Mouse (Mus musculus) lung, embryonic 15.5 days (tissue): Measurements from ENCODE around the gene Vav3. TPM values are rescaled to one million over a fixed set of nuclear protein-coding genes. Genes with fewer than 3 reads are reported as not detected.

Experiments
- ATAC-seq: fragments of 200-750 bp; cut with Nextera tagmentation; 2 replicates; pipeline ENCODE4 v1.8.0; 2017; ENCODE audit warnings: moderate number of reproducible peaks, borderline replicate concordance; ENCODE audit not compliant: low FRiP score, low TSS enrichment; ENCODE audit errors: extremely low read depth
- H3K27ac ChIP-seq: fragments of 300-500 bp; sonication (generic); 2 replicates; pipeline ENCODE4 v1.5.1; 2015; ENCODE audit warnings: moderate library complexity, mild to moderate bottlenecking, inconsistent platforms
- H3K27me3 ChIP-seq: fragments of 300-500 bp; sonication (generic); 2 replicates; pipeline ENCODE4 v1.6.1; 2015; ENCODE audit warnings: inconsistent platforms
- H3K36me3 ChIP-seq: fragments of 300-500 bp; sonication (generic); 2 replicates; pipeline ENCODE4 v1.6.1; 2015; ENCODE audit warnings: inconsistent platforms
- H3K4me1 ChIP-seq: fragments of 300-500 bp; sonication (generic); 2 replicates; pipeline ENCODE4 v1.6.1; 2015; ENCODE audit warnings: inconsistent platforms
- H3K4me2 ChIP-seq: fragments of 300-500 bp; sonication (generic); 2 replicates; pipeline ENCODE4 v1.6.1; 2015; ENCODE audit warnings: inconsistent platforms, mild to moderate bottlenecking, moderate library complexity
- H3K4me3 ChIP-seq: fragments of 300-500 bp; sonication (generic); 2 replicates; pipeline ENCODE4 v1.5.1; 2015; ENCODE audit warnings: mild to moderate bottlenecking, inconsistent platforms
- H3K9ac ChIP-seq: fragments of 300-500 bp; sonication (generic); 2 replicates; pipeline ENCODE4 v1.6.1; 2015; ENCODE audit warnings: inconsistent platforms
- H3K9me3 ChIP-seq: fragments of 300-500 bp; sonication (generic); 2 replicates; pipeline ENCODE4 v1.6.1; 2016; ENCODE audit warnings: inconsistent platforms
- WGBS: fragments of 180-500 bp; shearing (Covaris S2); methylation state at CpG from one replicate; pipeline ENCODE4 v1.1.7; 2015; 5-methylcytosine and 5-hydroxymethylcytosine counted together
- polyA plus RNA-seq: library from polyadenylated mRNA; unstranded; fragments of >200 nt; fragmentation: Nextera tagmentation; extraction: Ambion mirVana; gene quantifications from 2 replicates; pipeline ENCODE4 v1.2.1, GENCODE M21; 2015

Gene Vav3
- polyA plus RNA-seq, 1 experiment from 2014 or later, result 8.4 TPM

- ATAC-seq, result no peak
- Histone ChIP-seq H3K36me3 (no peaks in the 10 kb centered on the region), H3K27me3 (no peaks in the 10 kb centered on the region), H3K4me3 (no peak overlapping the region), H3K4me2 (no peak overlapping the region), H3K9ac (no peak overlapping the region), H3K27ac (no peak overlapping the region), H3K4me1 (no peaks in the 10 kb centered on the region), H3K9me3 (no peaks in the 10 kb centered on the region)
- WGBS, result 86% methylated on average over 1 of the region's 1 CpGs
Observed at GRCm38 (mm10) chr3:109672925-109673324, 332.5 kb downstream of the Vav3 start.

GRCm38 (mm10) chr3:109680281-109680680 lies 339.8 kb downstream of the Vav3 start:
- 82% methylated on average over 2 of the region's 2 CpGs for WGBS
- H3K27ac ChIP-seq, result no peak overlapping the region
- no peaks in the 10 kb centered on the region for H3K9me3 ChIP-seq
- no peak overlapping the region for H3K4me3 ChIP-seq
- H3K9ac ChIP-seq, result no peak overlapping the region
- H3K4me1 ChIP-seq, result no peaks in the 10 kb centered on the region
- no peak for ATAC-seq
- no peaks in the 10 kb centered on the region for H3K27me3 ChIP-seq
- H3K36me3 ChIP-seq, result no peaks in the 10 kb centered on the region
- H3K4me2 ChIP-seq, result no peak overlapping the region

GRCm38 (mm10) chr3:109681863-109682262 lies 341.4 kb downstream of the Vav3 start:
- Histone ChIP-seq H3K9ac (no peak overlapping the region), H3K9me3 (no peaks in the 10 kb centered on the region), H3K4me1 (no peaks in the 10 kb centered on the region), H3K4me3 (no peak overlapping the region), H3K4me2 (no peak overlapping the region), H3K27ac (no peak overlapping the region), H3K27me3 (no peaks in the 10 kb centered on the region), H3K36me3 (no peaks in the 10 kb centered on the region)
- WGBS, result 79% methylated on average over 5 of the region's 5 CpGs
- ATAC-seq, result no peak

- H3K4me1 ChIP-seq, result no peaks in the 10 kb centered on the region
- ATAC-seq, result no peak
- WGBS, result 58% methylated on average over 5 of the region's 5 CpGs
- no peaks in the 10 kb centered on the region for H3K27me3 ChIP-seq
- H3K9ac ChIP-seq, result no peak overlapping the region
- H3K9me3 ChIP-seq, result no peaks in the 10 kb centered on the region
- no peaks in the 10 kb centered on the region for H3K36me3 ChIP-seq
- no peak overlapping the region for H3K27ac ChIP-seq
- no peak overlapping the region for H3K4me2 ChIP-seq
- H3K4me3 ChIP-seq, result no peak overlapping the region
Observed at GRCm38 (mm10) chr3:109683608-109684295, 343.3 kb downstream of the Vav3 start.

GRCm38 (mm10) chr3:109690566-109690965 lies 350.1 kb downstream of the Vav3 start:
- Histone ChIP-seq H3K4me2 (no peak overlapping the region), H3K4me1 (no peaks in the 10 kb centered on the region), H3K36me3 (no peaks in the 10 kb centered on the region), H3K4me3 (no peak overlapping the region), H3K27me3 (no peaks in the 10 kb centered on the region), H3K27ac (no peak overlapping the region), H3K9me3 (no peaks in the 10 kb centered on the region), H3K9ac (no peak overlapping the region)
- WGBS, result 68% methylated on average over 2 of the region's 2 CpGs
- no peak for ATAC-seq

- no peak overlapping the region for H3K27ac ChIP-seq
- H3K27me3 ChIP-seq, result no peaks in the 10 kb centered on the region
- no peak overlapping the region for H3K4me2 ChIP-seq
- no peaks in the 10 kb centered on the region for H3K4me1 ChIP-seq
- WGBS, result 78% methylated on average over 3 of the region's 3 CpGs
- no peaks in the 10 kb centered on the region for H3K36me3 ChIP-seq
- no peak overlapping the region for H3K9ac ChIP-seq
- ATAC-seq, result no peak
- H3K9me3 ChIP-seq, result no peaks in the 10 kb centered on the region
- H3K4me3 ChIP-seq, result no peak overlapping the region
Observed at GRCm38 (mm10) chr3:109692613-109693012, 352.2 kb downstream of the Vav3 start.

- no peak for ATAC-seq
- H3K36me3 ChIP-seq, result no peaks in the 10 kb centered on the region
- H3K4me2 ChIP-seq, result no peak overlapping the region
- no peaks in the 10 kb centered on the region for H3K27me3 ChIP-seq
- 13% methylated on average over 1 of the region's 1 CpGs for WGBS
- H3K27ac ChIP-seq, result no peak overlapping the region
- H3K4me3 ChIP-seq, result no peak overlapping the region
- no peak overlapping the region for H3K9ac ChIP-seq
- no peaks in the 10 kb centered on the region for H3K9me3 ChIP-seq
- H3K4me1 ChIP-seq, result no peaks in the 10 kb centered on the region
Observed at GRCm38 (mm10) chr3:109701301-109701700, 360.8 kb downstream of the Vav3 start.

- WGBS, result 74% methylated on average over 2 of the region's 2 CpGs
- no peak overlapping the region for H3K4me2 ChIP-seq
- no peaks in the 10 kb centered on the region for H3K27me3 ChIP-seq
- ATAC-seq, result no peak
- H3K27ac ChIP-seq, result no peak overlapping the region
- H3K36me3 ChIP-seq, result no peaks in the 10 kb centered on the region
- H3K9ac ChIP-seq, result no peak overlapping the region
- no peaks in the 10 kb centered on the region for H3K4me1 ChIP-seq
- H3K9me3 ChIP-seq, result no peaks in the 10 kb centered on the region
- H3K4me3 ChIP-seq, result no peak overlapping the region
Observed at GRCm38 (mm10) chr3:109707786-109708460, 367.5 kb downstream of the Vav3 start.

GRCm38 (mm10) chr3:109711751-109712150 lies 371.3 kb downstream of the Vav3 start:
- 84% methylated on average over 7 of the region's 7 CpGs for WGBS
- no peak for ATAC-seq
- no peaks in the 10 kb centered on the region for H3K9me3 ChIP-seq

GRCm38 (mm10) chr3:109714476-109714875 lies 374.0 kb downstream of the Vav3 start:
- Histone ChIP-seq H3K9me3 (no peaks in the 10 kb centered on the region), H3K36me3 (no peaks in the 10 kb centered on the region), H3K27me3 (no peaks in the 10 kb centered on the region), H3K9ac (no peak overlapping the region), H3K4me2 (no peak overlapping the region), H3K27ac (no peak overlapping the region), H3K4me3 (no peak overlapping the region), H3K4me1 (no peaks in the 10 kb centered on the region)
- ATAC-seq, result no peak

More at GRCm38 (mm10) chr3:109711751-109712150, 371.3 kb downstream of the Vav3 start:
- H3K4me2 ChIP-seq, result no peak overlapping the region
- no peaks in the 10 kb centered on the region for H3K4me1 ChIP-seq
- no peaks in the 10 kb centered on the region for H3K27me3 ChIP-seq
- no peak overlapping the region for H3K4me3 ChIP-seq
- H3K36me3 ChIP-seq, result no peaks in the 10 kb centered on the region
- no peak overlapping the region for H3K9ac ChIP-seq
- H3K27ac ChIP-seq, result no peak overlapping the region

GRCm38 (mm10) chr3:109721753-109722152 lies 381.3 kb downstream of the Vav3 start:
- H3K9ac ChIP-seq, result no peak overlapping the region
- no peak overlapping the region for H3K4me3 ChIP-seq
- 84% methylated on average over 3 of the region's 3 CpGs for WGBS
- no peaks in the 10 kb centered on the region for H3K27me3 ChIP-seq
- no peaks in the 10 kb centered on the region for H3K36me3 ChIP-seq
- H3K4me2 ChIP-seq, result no peak overlapping the region
- no peak overlapping the region for H3K27ac ChIP-seq
- H3K9me3 ChIP-seq, result no peaks in the 10 kb centered on the region
- H3K4me1 ChIP-seq, result no peaks in the 10 kb centered on the region
- ATAC-seq, result no peak

GRCm38 (mm10) chr3:109726776-109727175 lies 386.3 kb downstream of the Vav3 start:
- no peak overlapping the region for H3K27ac ChIP-seq
- no peaks in the 10 kb centered on the region for H3K9me3 ChIP-seq
- no peak overlapping the region for H3K4me2 ChIP-seq
- no peaks in the 10 kb centered on the region for H3K27me3 ChIP-seq
- no peaks in the 10 kb centered on the region for H3K4me1 ChIP-seq
- no peaks in the 10 kb centered on the region for H3K36me3 ChIP-seq
- no peak overlapping the region for H3K9ac ChIP-seq
- ATAC-seq, result no peak
- 75% methylated on average over 1 of the region's 1 CpGs for WGBS
- no peak overlapping the region for H3K4me3 ChIP-seq
